Mouse (Mus musculus) kidney, postnatal 25 days (tissue): ENCODE data around the gene Gm5431.
A peak's percentile ranks its signal among the peaks of the same experiment; 100 is the strongest.
"Not testable (repeated sequence)": the region's sequence is repeated elsewhere in the genome, so short reads cannot be mapped to it uniquely, and the experiment has no call there.

ENCODE experiments used
- DNase-seq, 2 experiments: peaks; one replicate each; pipeline ENCODE4 v3.0.0; 2021; ENCODE audit warnings: mixed read lengths in 2 of 2

Gene Gm5431

GRCm38 (mm10) chr11:48871201-48871772 lies 30.7 kb downstream of the Gm5431 start, which contains the start of gene Irgm1:
Irgm1 (minus strand) TSS chr11:48871683.
- peak; percentile 88 to 90 for DNase-seq

DNA sequence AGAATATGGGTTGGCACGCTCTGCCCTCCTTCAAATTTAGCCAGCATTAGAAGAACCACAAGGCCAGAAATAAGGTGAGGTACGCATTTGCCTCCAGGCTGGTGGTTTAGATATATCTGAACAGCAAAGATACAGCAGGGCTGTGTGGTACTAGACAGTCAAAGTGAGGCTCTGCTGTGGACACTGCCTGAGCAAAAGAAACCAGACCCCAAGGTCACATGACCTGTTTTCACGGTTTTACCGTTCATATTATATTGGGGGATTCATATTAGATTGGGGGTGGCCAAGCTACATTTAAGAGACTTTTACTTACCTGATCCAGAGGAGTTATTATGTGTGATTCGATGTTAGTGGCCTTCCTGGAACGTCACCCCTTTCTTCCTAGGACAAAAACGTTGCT lies 31.2 kb downstream of the Gm5431 start:
- no peak for DNase-seq

DNA sequence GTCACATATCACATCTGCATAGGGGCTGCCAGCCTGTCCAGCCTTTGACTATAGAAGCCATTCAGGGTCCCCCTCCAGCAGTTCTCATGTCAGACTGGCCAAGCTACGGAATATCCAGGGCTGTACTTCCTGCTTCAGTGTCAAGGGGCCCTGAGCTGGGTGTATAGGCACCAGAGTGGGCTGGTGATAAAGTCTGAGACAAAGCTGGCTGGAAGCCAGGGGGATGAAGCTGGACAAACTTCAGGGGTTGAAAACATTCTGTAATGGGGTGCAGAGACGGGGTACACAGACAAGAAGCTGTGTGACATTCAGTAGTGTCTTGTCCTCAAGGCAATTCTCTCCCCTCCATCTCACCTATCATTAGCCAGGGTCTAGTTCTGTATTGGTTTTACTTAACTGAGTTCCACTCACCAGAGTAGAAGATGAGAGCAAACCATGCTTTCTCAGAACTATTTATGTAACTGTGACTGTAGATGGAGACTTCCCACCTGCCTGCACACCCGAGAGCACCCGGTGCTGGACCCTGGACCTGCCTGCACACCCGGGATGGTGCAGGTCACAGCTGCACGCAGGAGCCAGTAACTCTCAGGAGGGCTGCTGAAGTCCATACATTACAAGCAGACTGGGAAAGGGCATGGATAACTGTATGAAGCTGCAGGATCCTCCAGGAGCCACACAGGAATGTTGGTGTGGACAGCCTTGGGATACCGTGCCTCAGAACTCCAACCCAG lies 32.5 kb downstream of the Gm5431 start:
- peak; percentile 33 to 82 for DNase-seq

DNA sequence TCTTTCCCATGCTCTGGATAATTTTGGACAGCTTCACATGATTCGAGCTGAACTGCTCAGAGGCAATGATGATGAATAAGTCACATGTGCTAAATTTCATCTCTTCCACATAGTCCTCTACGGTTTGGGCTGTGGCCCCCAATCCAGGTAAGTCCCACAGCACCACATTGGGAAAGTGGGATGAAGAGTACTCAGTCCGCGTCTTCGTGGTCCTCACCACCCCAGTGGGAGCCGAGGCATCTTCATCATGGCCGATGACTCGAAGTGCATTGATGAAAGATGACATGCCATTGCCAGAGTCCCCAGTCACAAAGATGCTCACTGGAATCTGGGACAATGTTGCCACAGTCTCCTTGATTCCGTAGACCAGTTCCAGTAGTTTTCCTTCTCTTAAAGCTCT lies 35.5 kb downstream of the Gm5431 start:
- DNase-seq, result no peak

- no peak for DNase-seq
Measured at GRCm38 (mm10) chr11:48863808-48864207, 38.2 kb downstream of the Gm5431 start.

- no peak for DNase-seq
Measured at GRCm38 (mm10) chr11:48862784-48863319, 39.2 kb downstream of the Gm5431 start.

DNA sequence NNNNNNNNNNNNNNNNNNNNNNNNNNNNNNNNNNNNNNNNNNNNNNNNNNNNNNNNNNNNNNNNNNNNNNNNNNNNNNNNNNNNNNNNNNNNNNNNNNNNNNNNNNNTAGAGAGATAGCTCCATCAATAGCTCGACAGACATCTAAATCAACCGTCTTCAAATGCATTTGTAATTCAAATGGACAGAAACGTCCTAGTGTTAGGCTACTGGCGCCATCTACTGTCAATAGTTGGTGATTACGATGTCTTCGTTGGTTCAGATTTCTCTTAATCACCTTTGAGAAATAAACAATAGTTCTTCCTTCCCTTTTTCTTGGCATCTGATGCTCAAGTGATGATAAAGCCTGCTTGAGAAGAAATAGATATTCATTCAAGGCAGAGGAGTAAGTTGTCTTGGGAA lies 43.0 kb downstream of the Gm5431 start:
- peak in 1 of 2 experiments; percentile 85 for DNase-seq

DNA sequence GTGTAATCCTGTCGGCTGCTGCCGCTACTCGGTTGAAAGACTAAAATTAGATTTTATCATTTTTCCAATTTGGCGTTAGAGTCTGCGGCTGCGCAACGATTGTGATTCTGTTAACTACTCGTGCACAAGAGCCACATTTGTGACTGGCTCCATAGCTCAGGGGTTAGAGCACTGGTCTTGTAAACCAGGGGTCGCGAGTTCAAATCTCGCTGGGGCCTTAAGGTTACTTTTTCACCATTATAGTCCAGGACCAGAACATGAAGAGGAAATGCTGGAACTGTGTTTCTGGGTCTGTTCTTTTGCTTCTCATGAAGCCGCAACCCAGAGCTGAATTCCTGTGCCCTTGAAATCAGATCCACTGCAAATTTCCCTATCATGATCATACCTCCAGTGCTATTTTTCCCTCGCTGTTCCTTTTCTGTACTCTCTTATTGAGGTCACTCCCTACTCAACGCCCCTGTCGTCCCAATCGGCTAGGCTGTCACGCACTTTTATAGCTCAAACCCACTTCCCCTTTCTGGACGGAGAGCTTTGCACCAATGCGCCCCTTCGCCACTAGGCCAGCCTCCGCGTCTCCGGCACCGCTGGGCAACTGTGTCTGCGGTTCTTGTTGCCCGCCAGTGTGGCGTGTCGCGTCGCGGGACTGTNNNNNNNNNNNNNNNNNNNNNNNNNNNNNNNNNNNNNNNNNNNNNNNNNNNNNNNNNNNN lies 48.4 kb downstream of the Gm5431 start:
- peak; percentile 87 to 92 for DNase-seq

- DNase-seq, result no peak
Measured at GRCm38 (mm10) chr11:48852624-48853473, 49.2 kb downstream of the Gm5431 start.

GRCm38 (mm10) chr11:48852190-48852589 lies 49.8 kb downstream of the Gm5431 start:
- DNase-seq, result no peak

DNA sequence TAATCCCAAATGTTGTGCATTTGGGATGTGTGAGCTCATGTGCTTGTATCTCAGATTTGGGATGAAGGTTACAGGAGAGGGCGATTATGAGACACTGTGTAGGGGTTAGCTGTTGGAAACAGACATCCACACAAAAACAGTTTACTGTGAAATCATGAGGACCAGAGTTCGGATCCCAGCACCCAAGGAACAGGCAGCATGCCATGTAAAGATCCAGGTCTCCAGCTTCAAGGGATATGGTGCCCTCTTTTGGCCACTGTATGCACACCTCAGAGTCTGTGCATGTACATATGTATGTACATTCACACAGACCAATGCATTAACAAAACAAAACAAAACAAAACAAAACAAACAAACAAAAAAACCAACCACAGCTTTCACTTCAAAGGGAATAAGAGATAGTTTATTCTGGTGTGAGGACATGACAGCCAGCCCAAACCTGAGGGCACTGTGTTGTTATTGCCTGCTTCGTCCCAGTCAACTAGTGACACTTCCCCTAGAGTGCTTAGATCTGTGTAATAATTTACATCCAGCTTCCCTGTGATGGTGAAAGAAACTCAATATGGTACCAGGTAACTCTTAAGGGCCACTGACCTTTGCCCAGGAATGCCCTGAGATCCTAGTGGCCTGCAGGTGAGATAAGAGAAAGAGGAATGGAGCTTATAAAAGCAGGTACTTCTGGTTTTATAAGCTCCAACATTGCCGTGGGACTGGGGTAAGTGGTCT lies 50.6 kb downstream of the Gm5431 start:
- peak in 1 of 2 experiments; percentile 21 for DNase-seq

DNA sequence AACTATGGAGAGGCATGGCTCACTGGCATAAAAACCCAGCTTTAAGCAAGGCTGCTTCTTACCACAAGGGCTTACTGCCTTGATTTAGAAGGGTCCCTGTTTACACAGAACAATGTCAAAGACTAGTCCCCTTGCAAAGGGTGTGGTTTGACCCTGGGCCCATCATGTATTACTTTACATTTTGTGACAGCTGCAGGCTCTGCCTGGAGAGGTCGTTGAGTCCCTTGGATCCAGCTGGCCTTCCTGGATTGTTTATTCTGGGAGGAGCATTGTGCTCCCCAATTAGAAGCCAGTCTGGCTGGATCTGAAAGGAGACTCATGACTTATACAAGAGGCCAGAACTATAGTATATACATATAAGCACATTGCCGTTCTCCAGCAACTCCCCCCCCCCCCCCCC lies 51.8 kb downstream of the Gm5431 start:
- DNase-seq, result no peak

- DNase-seq, result no peak
Measured at GRCm38 (mm10) chr11:48846881-48847280, 55.1 kb downstream of the Gm5431 start.

GRCm38 (mm10) chr11:48846362-48846761 lies 55.7 kb downstream of the Gm5431 start:
- DNase-seq, result not testable (repeated sequence)

DNA sequence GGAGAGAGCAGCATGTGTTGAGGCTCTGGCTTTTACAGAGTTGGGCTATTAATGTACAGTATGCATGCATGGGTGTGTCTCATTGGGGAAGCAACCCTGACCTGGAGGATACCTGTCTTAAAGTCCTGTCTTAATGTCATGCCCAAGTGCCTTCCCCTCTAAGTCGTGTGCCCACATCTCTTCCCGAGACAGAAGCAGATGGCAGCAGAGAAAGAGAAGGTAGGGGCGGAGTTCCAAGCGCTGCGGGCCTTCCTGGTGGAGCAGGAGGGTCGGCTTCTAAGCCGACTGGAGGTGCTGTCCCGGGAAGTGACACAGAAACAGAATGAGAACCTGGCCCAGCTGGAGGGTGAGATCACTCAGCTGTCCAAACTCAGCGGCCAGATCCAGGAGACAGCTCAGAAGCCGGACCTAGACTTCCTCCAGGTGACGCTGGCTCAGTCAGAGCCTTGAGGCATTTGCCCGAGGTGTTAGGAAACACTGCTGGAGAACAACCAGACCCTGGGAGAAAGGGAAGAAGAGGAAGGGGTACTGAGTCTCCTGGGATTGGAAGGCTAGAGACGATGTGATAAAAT lies 56.7 kb downstream of the Gm5431 start:
- peak in 1 of 2 experiments; percentile 16 for DNase-seq

DNA sequence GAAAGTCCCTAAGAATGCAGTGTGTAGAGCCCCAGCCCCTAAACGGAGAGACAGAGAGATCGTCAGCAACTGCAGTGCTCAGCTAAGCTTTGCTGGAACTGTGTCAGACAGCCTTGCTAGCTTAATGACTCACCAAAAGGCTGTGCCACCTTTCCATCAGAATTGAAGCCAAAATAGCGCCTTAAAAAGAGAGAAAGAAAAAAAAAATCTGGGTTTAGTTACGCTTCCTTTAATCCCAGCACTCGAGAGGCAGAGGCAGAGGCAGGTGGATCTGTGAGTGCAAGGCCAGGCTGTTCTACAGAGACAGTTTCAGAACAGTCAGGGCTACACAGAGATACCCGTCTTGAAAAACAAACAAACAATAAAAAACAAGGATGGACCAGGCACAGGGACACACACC lies 57.7 kb downstream of the Gm5431 start:
- peak; percentile 56 to 68 for DNase-seq

DNA sequence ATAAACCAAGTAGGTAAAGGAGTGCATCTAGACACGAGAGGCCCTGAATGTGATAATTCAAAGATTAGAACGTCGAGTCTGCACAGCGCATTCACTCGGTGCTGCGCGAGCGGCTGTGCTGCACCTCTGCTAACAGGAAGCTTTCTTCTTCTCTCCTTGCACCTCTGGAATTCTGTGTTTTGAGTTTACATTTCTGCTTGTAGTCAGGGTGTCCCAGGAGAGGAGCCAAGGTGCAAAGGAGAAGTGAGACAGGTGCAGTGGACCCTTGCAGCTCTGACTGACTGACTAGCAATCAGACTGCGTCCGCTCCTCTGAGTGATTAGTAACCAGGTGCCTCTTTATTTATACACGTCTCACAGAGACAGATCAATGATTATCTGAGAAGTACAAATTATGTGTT lies 58.8 kb downstream of the Gm5431 start:
- peak; percentile 66 to 89 for DNase-seq

DNA sequence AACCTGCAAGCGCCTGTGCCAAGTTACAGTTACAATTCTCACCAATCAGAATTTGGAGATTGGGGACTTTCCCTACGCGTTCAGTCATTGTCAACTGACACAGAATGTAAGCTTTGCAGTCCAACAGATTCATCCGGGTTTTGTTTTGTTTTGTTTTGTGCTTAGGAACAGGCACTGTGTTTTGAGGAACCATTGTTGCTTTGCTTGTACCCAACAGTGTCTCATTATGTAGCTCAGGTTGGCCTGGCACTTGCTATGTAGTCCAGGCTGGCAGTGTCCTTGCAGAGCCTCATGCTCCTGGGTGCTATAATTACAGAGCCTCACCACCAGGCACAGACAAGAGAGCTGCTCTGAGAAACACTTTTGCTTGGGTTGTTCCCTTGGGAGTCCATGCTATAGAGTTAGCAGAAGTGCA lies 59.6 kb downstream of the Gm5431 start:
- DNase-seq, result no peak

DNA sequence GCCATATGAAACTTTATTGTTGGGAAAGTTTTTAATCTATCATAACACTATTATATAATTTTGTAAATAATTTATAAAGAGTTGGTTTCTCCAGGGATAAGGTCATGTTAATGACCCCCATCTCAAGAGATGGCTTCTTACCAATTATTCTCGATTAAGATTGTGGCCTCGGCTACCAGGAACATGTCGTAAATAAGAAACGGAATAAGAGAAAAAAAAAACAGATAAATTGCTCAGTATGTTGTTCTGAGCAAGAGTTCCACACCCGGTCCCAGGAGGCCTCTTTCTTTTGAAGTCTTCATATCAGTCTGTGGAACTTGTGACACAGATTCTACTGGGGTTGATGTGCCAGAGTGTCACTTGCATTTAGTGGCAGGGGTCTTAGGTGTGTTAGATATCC lies 60.8 kb downstream of the Gm5431 start:
- no peak for DNase-seq

DNA sequence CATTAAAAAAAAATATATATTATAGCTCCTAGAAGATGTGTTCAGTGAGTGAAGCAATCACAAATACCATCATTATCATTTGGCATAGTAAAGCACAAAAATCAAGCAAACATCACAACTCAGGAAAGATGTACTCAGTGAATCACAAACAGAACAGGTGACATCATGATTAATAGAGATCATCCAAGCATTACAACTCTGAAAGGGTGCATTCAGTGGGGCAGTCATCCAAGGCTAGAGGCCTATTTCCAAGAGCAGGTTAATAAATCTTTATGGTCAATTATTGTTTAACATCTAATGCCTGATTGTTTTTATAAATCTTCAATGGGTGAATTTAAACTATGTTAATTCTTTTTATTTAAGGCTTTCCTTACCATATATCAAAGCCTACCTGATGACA lies 61.2 kb downstream of the Gm5431 start:
- peak; percentile 61 to 80 for DNase-seq

DNA sequence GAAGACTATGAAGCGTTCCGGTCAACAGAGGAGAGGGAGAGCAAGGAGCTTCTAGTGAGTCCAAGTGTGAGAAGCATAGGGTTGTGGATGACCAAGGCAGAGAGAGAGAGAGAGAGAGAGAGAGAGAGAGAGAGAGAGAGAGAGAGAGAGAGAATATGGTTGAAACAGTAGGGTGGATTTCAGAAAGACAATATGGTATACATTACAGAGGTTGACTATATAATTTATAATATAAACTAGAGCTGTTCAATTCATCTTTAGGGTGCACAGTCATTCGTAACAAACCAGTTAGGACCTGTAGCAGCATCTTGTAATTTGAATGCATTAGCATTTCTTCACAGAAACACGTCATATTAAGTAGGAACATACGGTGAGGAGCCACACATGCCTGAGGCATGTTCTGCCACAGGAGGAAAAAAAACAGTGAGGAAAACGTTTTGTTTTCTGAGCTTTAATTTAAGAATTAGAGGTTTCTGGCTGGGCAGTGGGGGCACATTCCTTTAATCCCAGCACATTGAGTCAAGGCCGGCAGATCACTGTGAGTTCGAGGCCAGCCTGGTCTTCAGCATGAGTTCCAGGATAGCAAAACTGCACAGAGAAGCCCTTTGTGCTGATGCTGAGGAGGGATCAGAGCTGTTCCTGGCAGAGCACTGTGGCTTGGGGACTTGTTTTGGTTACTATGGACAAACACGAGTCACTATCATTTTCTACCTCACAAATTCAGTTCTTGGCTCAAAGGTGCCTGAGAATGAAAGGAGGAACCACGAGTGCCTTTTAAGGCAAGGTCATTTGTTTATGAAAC lies 62.9 kb downstream of the Gm5431 start:
- no peak for DNase-seq
